Mouse (Mus musculus): ENCODE results near the gene Gpsm2. TPM values are rescaled to one million over a fixed set of nuclear protein-coding genes. Genes with fewer than 3 reads are reported as not detected.
A peak's percentile ranks its signal among the peaks of the same experiment; 100 is the strongest.
"Not testable (repeated sequence)": the region's sequence is repeated elsewhere in the genome, so short reads cannot be mapped to it uniquely, and the experiment has no call there.

Gene Gpsm2
- total RNA-seq, 2 experiments from 2014 or later = 0.78 to 0.97 TPM

DNA sequence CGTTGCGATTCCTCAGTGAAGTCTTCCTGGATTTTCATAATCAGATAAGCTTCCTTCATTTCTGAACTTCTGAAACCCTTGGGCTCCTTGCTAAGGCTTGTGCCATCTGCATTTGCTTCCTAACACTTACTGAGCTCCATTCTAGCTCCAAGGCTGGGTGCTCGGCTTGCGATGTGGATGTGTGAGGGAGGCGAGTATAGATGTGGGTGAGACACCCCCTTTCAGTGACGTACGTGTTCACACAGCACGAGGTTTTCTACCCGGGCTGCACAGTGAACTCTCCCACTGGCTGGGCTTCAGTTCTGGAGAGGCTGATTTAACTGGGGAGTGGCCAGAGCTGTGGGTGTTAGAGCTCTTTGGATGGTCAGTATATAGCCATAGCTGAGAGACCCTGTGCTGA lies 63.5 kb downstream of the Gpsm2 start:
- no peak for DNase-seq (ENCODE audit: low spot score)

DNA sequence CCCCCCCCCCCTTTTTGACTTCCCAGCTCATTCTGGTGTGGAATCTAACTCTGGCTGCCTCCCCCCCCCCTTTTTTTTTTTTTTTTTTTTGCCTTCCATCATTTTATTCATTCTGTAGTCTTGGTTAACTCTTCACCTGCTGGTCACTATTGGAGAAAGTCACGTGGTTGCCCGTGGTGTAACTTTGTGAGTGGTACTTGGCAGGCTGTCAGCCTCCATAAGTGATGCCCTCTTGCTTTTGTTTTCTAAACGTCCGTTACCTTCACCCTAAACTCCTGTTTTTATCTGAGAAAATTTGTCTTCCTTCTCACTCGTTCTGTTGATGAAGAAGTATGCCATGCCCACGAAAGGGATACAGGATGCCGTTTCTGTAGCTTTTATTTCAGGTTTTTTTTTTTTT lies 66.6 kb downstream of the Gpsm2 start:
- no peak for DNase-seq (ENCODE audit: low spot score)

DNA sequence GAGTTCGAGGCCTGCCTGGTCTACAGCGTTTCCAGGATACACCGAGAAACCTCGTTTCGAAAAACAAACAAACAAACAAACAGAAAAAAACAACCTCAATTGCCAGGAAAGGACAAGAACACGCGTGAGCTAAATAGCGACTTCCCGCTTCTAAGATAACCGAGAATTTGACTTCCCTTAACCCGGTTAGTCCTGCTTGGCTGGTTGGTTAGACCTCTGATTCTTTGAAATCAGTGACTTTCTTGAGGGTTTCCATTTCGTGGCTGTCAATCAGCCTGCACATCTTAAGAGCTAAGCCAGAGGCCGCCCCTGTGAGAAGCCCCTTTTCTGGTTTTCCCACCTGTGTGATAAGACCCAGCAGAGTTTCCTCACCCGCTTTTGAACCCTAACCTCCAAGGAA lies 67.5 kb downstream of the Gpsm2 start:
- DNase-seq (ENCODE audit: low spot score) = no peak

DNA sequence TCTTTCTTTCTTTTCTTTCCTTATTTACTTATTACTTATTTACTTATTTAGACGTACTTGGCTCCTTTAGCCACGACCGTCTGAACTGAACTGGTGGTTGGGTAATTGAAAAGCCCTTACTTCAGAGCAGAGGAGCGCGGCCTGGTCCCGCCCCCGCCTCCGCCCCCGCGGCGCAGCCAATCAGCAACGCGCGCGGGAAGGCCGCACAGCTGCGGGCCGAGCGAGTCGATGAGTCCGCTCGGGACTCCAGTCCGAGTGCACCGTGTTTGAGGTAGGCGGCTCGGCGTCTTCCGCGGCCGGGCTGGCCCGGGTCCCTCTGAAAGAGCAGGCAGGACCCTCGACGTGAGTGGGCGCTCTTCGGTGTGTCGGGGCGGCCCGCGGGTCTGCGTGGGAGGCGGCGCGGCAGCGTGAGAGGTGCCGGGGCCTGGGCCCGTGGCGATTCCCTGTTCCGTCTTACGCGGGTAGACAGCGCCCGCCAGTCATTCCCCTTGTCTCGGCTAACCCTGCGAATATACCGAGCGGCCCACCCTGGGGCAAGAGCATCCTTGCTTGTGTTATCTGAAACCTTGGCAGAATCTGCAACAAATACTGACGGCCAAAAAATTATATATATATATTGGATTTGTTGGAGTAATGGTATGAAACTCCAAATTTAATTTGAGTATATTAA lies 68.3 kb downstream of the Gpsm2 start, which contains the start of gene Clcc1:
TSS of gene Clcc1 (plus strand) at position 204 of the 670 bp plus-strand sequence.
- peak; percentile 95 for DNase-seq (ENCODE audit: low spot score)

DNA sequence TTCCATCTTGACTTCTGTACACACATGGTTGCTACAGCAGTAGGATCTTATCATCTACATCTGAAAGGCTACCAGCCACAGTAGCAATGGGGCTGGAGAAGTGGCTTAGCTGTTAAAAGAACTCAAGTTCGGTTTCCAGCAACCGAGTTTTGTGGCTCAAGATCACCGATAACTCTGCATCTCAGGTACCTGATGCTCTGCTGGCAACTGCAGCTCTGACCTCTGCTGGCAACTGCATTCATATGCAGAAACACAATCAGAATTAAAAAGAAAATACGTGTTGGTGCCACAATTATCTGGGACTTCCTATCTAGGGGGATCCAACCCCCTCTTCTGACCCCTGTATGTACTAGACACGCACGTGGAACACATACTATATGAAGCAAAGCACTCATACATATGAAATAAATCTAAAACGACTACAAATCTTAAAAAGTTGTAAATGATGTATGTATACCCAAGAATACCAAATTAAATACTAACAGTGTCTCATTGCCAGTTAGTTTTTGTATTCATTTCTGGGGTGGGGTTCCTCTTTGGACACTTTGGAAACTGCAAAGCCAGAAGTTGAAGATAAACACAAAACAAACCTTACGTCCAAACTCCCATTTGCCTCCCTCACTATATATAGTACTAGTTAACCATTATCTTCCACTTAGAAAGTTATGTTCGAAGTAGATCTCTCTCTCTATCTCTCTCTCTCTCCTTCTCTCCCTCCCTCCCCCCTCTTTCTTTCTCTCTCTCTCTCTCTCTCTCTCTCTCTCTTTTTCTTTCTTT lies 69.1 kb downstream of the Gpsm2 start:
- DNase-seq (ENCODE audit: low spot score) = no peak

DNA sequence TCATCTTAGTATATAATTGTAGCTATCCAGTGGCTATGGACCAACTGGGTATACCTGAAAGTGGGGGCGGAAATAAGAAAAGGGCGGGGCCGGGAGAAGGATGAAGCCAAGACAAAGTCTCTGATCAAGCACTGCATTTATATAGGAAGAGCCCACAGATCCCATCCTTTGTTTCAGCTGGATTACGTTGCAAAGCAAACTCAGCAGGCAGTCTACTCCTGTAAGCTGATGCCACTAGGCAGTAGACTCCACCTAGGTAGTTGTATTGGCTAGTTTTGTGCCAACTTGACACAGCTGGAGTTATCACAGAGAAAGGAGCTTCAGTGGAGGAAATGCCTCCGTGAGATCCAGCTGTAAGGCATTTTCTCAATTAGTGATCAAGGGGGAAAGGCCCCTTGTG lies 74.4 kb downstream of the Gpsm2 start:
- DNase-seq (ENCODE audit: low spot score) = not testable (repeated sequence)

DNA sequence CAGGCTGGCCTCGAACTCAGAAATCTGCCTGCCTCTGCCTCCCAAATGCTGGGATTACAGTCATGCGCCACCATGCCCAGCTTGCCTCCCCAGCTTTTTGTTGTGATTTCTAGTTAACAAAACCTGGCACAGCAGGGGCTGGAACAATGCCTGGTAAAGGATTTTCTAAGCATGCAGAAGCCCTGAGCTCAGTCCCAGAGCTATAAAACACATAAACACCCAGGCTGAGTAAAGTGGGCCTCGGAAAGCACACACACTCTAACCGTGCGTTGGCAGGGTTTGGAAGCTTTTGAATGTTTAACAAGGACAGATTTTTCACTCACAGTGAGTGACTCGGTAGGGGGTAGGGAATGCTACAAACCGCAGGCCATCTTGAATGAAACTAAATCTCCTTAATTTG lies 76.1 kb downstream of the Gpsm2 start:
- no peak for DNase-seq (ENCODE audit: low spot score)

DNA sequence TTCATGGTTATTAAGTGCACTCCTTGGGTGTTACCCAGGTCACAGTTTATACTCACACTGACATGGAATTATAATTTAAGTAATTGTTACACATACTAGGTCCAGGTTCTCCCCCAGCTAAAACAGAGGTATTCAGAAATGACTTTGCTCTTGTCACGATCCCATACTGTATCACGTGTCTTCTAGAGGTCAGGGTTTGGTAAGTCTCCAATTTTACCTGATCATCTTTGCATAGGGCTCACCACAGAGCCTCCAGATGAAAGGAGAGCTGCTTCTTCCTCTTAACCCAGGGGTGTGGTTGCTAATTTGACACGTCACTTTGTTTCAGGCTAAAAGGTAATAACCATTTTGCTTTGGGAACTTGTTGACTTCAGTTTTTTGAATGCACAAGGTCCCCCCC lies 77.3 kb downstream of the Gpsm2 start:
- no peak for DNase-seq (ENCODE audit: low spot score)

DNA sequence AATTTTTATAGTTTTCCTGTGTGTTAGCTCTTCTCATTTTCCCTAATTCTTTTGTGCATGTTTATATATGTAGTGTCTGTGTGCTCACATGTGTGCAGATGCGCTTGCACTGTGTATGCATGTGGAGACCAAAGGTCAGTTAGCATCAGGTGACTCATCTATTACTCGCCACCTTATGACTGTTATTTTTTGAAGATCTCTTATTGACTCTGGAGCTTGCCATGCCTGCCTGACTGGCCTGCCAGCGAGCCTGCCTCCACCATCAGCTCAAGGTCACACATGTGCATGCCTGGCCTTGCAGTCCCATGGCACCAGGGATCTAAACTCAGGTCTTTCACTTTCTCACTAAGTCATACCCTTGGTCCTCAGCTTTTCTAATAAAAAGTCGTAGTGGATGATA lies 81.1 kb downstream of the Gpsm2 start:
- DNase-seq (ENCODE audit: low spot score) = no peak

DNA sequence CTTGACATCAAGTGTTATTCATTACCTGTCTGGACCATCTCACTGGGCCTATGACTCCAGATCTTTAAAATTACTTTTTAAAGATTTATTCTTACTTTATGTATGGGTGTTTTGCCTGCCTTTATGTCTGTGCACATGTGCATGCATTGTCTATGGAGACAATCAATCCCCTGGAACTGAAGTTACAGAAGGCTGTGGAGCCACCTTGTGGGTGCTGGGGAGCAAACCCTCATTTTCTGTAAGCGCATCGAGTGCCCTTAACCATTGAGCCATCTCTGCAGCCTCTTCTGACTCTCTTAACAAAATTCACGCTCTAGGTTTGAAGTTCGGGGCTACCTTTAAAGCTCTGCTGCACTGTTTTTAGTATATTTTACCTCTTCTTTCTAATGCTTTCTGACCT lies 82.7 kb downstream of the Gpsm2 start:
- no peak for DNase-seq (ENCODE audit: low spot score)

DNA sequence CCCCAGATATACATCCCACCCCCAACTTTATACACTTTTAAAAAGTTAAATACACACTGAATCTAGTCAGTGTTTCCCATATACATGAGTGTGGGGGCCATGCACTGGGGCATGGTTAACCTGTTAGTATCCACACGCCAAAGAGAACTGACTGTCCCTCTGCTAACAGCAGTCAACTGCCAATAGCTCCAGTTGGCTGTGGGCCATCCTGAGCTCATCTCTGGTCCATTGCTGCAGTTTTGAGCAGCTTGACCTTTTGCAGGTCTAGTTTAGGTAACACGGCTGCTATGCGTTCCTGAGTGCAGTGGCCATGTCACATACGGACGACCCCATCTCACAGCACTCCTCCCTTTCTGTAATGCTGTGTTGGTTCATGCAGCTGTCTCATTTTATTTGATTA lies 87.3 kb downstream of the Gpsm2 start:
- no peak for DNase-seq (ENCODE audit: low spot score)

Other genes starting within 250 kb of the Gpsm2 start
- not detected for gene 1700013F07Rik, start 188.2 kb downstream of the Gpsm2 start, total RNA-seq (2021)
- not detected for gene 5330417C22Rik, start 185.8 kb downstream of the Gpsm2 start, total RNA-seq (2021)
- 10 to 100 TPM; 12.7 to 14.1 TPM for gene Tmem167b, start 159.8 kb downstream of the Gpsm2 start, total RNA-seq (2021)
- gene Taf13, start 150.6 kb downstream of the Gpsm2 start, total RNA-seq (2021) = 10 to 100 TPM; 22.4 to 22.6 TPM
- 1 to 10 TPM; 6.0 to 6.4 TPM for gene Wdr47, start 131.0 kb downstream of the Gpsm2 start, total RNA-seq (2021)
- 10 to 100 TPM; 32.6 to 37.4 TPM for gene Clcc1, start 68.4 kb downstream of the Gpsm2 start, total RNA-seq (2021)
- under 1 TPM; 0.14 to 0.30 TPM for gene Aknad1, start 17.3 kb upstream of the Gpsm2 start, total RNA-seq (2021)
- gene Stxbp3, start 118.2 kb upstream of the Gpsm2 start, total RNA-seq (2021) = 10 to 100 TPM; 37.0 to 39.0 TPM
- gene Fndc7, start 167.7 kb upstream of the Gpsm2 start, total RNA-seq (2021) = not detected
- 10 to 100 TPM; 12.7 to 17.3 TPM for gene Prpf38b, start 189.4 kb upstream of the Gpsm2 start, total RNA-seq (2021)
- gene Henmt1, start 217.6 kb upstream of the Gpsm2 start, total RNA-seq (2021) = not detected
- not detected for gene Gm9857, start 218.1 kb upstream of the Gpsm2 start, total RNA-seq (2021)

Data from gastrocnemius, adult 18-20 months (tissue).